Mouse (Mus musculus) brain, adult 2 months (tissue): ENCODE data around the gene Mgam.
"Not testable (repeated sequence)": the region's sequence is repeated elsewhere in the genome, so short reads cannot be mapped to it uniquely, and the experiment has no call there.

Source experiments
- DNase-seq: peaks from one replicate; pipeline ENCODE4 v3.0.0; 2011; ENCODE audit warnings: low read depth, low spot score

Gene Mgam

DNA sequence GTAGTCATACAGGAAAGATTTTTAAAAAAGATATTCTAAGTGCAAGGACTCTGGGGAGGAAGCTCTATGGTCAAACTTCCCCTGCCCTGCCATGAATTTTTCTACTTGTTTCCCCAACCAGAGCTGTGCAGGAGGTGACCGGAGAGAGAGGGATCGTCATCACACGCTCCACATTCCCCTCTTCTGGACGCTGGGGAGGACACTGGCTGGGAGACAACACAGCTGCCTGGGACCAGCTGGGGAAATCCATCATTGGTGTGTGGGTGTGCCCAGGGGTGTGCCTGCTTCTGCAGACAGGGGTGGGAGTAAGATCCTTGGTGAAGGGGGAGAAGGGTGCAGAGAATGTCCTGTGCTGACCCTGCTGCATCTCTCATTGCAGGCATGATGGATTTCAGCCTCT is 99.9 kb downstream of the Mgam start:
- not testable (repeated sequence) for DNase-seq

DNA sequence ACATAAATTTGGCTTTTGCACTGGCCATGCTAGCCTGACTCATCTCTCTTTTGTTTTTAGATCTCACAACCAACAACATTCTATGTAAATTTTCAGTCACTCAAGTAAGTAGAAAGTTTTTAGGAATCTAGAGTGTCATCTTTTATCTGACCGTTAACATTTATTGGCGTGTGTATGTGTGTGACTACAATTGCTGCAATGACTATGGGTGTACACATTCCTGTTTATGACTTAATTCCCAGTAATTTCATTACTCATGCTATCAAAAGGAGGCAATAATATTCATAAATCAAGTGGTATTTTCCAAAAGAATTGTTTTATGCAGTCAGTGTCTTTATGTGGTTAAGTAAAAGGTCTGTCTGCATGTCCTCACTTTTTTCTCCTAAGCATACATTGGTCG is 110.9 kb downstream of the Mgam start:
- no peak for DNase-seq

DNA sequence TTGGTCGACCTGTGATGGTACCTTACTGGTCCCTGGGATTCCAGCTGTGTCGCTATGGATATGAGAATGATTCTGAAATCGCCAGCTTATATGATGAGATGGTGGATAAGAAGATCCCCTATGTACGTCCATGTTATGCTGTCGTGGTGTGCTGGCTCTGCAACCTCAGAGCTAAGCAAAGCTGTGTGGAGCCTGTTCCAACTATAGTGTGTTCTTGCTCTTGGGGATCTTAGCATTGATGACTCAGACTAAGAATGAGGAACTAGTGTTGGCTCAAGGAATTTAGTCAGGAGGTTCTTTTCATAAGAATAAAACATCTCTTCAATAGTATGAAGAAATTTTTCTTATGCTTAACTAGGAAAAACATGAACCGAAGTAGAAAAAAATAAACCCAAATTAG is 120.4 kb downstream of the Mgam start:
- DNase-seq: not testable (repeated sequence)

DNA sequence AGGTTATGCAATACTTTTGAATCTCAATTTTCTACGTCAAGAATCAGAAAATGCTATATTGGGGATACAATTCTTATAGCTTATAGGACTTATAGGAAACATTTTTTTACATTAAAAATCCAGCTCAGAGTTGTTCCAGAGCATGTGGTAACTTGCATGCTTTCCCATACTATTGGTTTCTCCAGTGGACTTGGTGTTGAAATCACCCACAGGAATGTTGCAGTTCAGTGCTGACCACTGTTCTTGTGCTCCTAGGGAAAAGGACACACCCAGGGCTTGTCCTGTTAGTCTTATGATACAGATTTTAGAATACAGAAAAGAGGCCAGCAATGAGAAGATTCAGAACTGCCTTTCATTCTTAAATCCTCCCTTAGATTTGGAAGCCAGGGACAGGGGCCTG is 127.3 kb downstream of the Mgam start:
- DNase-seq: no peak

DNA sequence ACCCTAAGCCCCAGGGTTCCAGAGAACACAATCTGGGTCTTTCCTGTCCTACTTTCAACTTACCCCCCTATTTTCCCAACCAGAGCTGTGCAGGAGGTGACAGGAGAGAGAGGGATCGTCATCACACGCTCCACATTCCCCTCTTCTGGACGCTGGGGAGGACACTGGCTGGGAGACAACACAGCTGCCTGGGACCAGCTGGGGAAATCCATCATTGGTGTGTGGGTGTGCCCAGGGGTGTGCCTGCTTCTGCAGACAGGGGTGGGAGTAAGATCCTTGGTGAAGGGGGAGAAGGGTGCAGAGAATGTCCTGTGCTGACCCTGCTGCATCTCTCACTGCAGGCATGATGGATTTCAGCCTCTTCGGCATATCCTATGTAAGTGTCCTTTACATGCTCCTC is 128.7 kb downstream of the Mgam start:
- DNase-seq: not testable (repeated sequence)

DNA sequence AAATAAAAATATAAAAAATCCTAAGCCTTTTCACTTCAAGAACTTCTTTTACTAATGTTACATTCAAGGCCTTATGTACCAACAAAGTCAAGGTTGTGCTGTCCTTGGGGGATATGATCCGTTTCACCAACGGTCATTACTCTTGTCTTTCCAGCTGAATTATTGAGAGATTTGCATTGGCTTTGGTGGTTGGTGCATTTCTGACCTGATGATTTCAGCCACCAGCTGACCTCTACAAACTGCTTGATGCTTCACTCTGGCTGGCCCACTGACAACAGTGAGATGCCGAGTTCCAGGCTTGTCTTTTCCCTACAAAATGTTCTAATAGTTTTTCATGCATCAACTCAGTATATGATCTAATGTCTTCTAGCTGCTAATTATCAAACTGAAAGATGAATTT is 146.0 kb downstream of the Mgam start:
- no peak for DNase-seq

DNA sequence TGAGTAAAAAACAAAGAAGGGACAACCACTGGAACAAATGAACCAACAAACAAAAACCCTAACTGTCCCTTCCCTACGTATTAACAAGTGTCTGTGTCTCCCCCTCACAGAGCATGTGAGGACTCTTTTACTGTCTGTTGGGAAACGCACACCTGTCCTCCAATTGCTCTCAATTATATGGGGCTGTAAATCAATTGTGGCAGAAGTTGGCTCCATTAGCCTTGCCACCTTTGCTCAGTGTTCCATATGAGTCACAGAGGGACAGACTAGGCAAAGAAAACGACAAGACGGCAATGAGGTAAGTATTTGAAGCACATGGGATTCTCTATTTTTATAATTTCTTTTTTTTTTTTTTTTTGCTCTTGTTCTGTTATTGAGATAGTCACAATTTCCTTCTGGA is 149.8 kb downstream of the Mgam start:
- DNase-seq: no peak

DNA sequence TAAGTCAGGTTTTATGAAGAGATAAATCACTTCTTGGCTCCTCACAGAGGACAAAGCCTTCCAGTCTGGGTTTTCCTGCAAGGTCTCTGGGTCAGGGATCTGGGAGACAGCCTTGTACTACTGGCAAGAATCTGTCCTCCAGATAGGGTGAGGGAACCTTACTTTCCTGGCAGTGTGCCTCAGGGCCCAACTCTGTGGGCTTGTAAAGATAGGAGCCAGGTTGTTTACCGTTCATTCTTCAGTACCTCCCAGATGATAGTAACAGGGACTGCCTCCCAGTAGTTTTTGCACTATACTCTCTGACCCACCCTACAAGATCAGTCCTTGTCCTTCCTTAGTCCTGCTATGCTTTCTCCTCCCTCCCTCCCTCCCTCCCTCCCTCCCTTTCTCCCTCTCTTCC is 155.0 kb downstream of the Mgam start:
- DNase-seq: no peak

DNA sequence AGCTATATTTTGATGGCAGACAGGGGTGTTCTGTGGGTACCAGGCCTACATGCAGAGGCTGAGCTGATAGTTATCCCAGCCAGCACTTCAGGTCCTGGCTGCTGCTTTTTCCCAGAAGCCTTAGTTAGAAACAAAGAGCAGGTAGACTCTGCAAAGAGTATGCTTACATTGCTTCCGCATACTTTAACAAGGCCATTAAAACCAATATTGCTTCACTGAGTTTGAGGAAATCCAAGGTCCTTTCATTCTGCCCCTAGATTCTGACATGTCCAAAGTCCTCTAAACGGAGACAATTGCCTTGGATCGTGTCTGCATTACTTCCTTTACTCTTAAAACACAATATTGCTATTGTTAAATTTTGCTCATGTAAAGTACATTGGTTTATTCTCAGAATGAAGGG is 155.7 kb downstream of the Mgam start:
- DNase-seq: no peak

DNA sequence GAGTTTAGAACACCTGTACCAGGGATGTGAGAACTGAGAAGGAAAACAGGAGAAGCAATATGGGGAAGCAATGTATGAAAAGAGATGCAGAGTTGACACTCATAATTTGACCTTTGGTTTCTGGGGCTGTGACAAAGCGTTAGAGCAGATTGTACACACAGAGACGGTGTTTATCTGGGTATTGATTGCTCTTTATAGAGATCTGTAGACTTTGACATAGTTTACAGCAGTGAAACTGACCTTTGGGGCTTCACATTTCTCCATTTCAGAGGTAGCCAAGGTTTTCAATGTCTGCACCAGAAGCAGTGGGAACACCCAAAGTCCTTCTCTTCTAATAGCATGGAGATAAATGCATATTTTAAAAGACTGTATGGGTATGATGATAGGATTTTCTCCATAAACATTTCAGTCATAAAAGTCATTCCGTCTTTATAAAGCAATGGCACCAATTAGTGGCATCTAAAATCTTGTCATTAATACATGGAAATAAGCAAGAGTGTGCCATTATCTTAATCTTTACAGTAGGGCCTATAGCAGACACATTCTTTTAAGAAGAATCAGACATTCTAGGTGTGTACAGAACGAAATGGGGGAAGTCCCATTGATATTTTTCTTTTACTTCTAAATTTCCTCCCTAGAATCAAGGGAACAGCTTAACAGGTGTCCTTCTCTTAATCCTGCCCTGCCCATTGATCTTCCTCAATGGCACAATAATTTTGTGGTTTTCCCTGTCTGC is 166.6 kb downstream of the Mgam start:
- DNase-seq: no peak

DNA sequence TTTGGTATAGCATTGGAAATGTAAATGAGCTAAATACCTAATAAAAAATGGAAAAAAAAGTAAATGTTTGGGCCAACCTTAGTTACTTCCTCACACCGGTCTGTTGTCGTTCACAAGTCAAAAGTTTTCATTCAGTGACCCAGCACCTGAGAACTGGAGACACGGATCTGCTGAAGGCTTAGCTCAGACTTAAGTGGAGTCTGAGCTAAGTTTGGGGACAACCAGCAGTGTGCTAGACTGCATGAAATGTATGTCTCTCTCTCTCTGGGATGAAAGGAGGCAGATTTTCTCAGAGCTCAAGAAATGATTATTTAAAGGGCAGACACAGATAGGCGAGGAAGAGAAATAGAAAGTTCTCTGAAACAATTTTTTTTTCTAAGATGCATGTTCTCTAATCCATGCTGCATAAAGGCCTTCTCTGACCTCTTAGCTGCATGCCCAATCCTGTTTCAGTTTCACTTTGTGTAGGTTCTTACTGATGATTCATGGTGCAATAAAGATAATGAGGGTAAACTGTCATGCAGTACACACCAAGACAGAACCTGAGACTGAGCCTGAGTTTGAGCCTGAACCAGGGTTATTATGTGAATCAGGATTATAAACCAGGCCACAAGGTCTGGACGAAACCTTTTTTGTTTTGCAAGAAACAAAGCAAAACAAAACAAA is 189.7 kb downstream of the Mgam start:
- no peak for DNase-seq
